Mouse (Mus musculus) retina, postnatal 7 days (tissue): ENCODE data around the gene Itsn1.

Experiments used
- DNase-seq: peaks from one replicate; pipeline ENCODE4 v3.0.0-alpha.2; 2012; ENCODE audit warnings: low read depth, low spot score

The Itsn1 gene

DNA sequence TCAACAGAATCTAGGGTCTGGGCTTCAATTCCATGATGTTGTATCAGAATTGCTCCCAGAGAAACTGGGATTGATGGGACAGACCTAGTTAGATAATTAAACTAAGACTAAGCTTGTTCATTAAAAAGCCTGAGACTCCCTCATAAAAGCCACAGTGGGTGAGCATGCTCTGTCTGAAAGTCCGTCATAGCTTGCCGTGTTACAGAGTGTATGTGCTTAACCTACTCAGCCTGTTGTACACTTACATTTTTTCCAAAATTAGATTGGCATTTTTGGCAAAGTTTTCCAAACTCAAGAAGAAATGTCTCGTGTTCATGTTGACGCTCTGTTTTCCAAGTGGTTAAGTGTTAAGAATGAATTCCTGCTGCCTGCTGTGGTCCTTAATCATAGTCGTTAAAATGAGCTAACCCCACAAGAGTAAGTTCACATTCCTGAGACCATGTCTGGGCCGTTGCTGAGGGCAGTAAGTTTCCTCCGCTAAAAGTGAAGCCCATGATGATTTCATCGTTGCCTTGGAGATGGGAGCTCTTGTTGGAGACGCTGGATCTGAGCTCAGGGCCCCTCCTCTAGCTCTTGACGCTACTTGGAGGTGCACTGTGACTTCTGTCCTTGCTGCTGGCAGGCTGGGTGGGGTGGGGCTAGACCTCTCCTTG lies 117.1 kb downstream of the Itsn1 start:
- DNase-seq: no peak

DNA sequence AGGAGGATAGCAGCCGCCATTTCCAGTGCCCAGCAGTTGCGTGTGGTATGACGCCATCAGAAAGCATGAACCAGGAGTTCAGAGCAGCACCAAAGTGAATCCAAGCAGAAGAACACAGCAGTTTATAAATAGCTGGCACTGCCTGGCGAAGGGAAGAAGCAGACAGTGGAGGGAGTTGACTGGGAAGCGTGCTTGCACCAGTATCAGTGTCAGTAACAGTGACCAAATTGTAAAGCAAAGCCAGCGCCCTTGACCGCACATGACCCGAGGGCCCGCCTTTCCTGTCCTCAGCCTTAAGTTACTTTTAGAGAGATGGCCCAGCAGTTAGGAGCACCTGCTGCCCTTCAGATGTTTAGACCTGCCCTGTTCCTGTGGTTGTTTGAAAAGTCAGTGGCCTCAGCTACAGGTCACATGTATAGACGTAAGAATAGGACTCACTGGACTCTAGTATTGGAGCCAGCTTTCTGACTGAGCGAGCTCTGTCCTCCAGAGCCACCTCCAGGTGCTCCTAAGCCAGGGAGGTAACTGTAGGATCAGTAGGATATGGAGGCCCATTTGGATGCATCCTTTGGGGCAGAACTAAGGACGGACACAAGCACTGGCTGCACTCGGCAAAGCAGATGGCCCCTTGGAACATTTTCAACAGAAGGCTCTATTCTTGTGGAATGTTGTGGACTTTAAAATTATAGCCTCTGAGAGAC lies 118.6 kb downstream of the Itsn1 start:
- DNase-seq: no peak

DNA sequence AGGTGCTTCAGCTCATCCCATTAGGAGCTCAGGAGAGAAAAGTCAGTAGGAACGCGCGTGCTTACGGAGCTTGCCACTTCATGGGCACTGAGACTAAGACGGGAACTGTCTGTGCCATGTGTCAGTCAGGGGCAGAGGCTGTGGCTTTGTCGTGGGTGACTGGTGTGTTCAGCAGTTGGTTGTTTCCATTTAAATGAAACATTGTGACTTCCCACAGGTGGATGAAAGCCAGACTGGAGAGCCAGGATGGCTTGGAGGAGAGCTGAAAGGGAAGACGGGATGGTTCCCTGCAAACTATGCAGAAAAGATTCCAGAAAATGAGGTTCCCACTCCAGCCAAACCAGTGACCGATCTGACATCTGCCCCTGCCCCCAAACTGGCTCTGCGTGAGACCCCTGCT lies 119.4 kb downstream of the Itsn1 start:
- no peak for DNase-seq

DNA sequence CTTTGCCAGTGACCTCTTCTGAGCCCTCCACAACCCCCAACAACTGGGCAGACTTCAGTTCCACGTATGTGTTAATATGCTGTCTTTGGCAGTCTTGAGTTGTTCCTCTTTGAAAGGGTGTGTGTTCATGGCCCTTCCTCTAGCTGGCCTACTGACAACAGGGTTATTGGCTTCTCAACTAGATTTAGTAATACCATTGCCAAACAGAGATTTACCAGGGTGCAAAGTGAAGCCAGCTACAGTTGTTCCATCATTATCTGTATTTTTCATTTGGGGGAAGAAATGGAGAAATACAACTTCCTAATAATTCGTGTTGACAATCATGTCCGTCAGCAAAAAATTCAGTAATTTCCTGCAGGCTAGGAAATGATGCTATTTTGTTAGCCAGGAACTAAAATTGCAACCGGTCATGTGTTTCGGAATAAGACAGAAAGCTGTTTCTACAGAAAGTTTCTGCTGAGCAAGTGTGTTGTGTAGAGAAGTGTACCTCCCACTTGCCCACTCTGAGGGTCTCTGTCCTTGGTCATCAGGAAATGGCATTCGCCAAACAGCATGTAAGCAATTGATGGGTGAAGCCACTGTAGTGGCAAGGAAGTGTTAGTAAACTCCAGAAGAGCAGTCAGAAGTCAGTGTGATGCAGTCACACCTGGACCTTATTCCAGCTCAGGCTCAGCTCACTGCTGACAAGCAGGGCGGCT lies 120.0 kb downstream of the Itsn1 start:
- DNase-seq: no peak

GRCm38 (mm10) chr16:91850175-91850574 lies 121.1 kb downstream of the Itsn1 start:
- no peak for DNase-seq

GRCm38 (mm10) chr16:91851456-91852231 lies 122.6 kb downstream of the Itsn1 start:
- no peak for DNase-seq

DNA sequence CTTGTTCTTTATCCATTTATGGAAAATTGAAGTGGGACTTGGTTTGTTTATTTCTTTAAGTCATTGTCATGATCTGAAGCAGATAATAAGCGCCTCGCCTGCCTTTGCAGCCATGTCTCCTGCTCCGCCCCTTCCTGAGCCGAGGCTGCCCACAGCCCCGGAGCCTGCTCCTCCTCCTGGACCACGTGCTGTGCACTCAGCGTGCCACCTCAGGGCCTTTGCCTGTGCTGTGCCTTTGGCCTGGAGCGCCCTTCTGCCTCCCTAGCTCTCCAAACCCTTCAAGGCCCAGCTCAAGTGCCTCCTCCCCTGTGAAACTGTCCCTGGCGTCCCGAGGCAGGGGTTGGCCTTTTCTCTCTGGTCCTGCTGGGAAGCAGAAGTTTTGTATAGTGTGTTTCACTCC lies 123.7 kb downstream of the Itsn1 start:
- DNase-seq: no peak

- DNase-seq: no peak
These were observed 124.1 kb downstream of the Itsn1 start for GRCm38 (mm10) chr16:91853223-91853622.

- DNase-seq: no peak
These were observed 129.6 kb downstream of the Itsn1 start for GRCm38 (mm10) chr16:91858695-91859094.

DNA sequence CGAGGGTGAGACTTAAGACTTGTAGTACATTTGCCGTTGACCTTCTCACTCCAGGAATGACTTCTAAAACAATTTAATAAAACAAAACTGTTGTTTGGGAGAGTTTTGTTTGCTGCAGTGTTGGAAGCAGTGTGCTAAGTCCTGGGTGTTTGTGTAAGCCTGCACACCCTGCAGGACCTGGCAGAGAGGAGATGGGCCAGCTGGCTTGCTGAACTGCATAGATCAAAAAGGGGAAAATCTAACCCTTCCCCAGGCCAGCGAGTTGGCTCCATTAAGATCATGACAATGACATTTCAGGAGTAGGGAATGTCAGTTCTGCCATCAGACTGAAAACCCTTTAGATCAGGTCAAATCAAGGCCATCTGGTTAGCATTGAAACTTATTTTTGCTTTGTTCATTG lies 130.1 kb downstream of the Itsn1 start:
- DNase-seq: no peak

- no peak for DNase-seq
These were observed 130.9 kb downstream of the Itsn1 start for GRCm38 (mm10) chr16:91859958-91860357.

- no peak for DNase-seq
These were observed 131.5 kb downstream of the Itsn1 start for GRCm38 (mm10) chr16:91860471-91861125.

DNA sequence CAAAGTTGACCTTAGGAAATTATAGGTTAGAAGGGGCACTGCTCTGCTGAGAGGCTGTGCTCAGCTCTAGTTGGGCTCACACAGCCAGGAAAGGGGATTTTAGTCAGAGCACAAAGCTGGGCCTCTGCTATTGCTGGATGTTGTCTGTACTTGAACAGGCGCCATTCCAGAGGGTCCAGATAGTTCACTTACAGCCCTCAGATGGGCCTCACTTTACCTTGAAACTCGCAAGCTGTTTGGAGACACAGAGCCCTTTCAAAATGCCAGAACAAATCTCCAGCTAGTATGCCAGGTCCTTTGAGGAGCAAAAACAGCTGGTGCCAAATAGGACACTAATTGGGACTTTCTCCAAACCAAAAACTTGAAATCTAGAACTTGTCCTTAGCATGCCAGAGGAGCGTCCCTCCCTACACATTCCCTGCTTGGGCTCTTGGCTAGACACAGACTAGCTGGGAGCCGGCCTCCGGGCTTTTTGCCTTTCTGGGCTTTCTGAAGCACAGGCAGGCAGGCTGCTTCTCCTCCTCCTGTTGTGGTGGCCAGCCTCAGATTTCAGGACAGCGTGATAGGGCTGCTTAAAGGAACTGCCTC lies 132.8 kb downstream of the Itsn1 start:
- no peak for DNase-seq

- no peak for DNase-seq
These were observed 133.8 kb downstream of the Itsn1 start for GRCm38 (mm10) chr16:91862836-91863235.

GRCm38 (mm10) chr16:91864646-91865332 lies 135.7 kb downstream of the Itsn1 start:
- no peak for DNase-seq

- peak; percentile 14 for DNase-seq
These were observed 136.6 kb downstream of the Itsn1 start for GRCm38 (mm10) chr16:91865570-91866257.

DNA sequence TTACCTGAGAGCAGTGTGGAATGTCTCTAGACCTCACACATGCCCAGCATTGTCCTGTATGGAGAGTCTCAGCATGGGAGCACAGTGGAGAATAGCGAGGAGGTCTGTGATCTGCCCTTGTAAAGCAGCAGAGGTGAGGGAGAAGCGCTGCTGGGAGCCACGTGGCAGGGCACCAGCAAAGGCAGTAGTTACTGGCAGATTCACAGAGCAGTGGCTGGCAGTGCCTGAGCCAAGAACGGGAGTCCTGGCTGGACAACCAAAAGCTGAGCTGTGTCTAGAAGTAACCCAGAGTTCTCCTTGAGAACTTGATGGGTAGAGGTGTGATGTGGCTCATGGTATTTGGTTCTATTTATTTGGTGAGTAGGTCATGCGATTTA lies 137.2 kb downstream of the Itsn1 start:
- no peak for DNase-seq

GRCm38 (mm10) chr16:91867672-91868071 lies 138.6 kb downstream of the Itsn1 start:
- DNase-seq: no peak

- no peak for DNase-seq
These were observed 140.1 kb downstream of the Itsn1 start for GRCm38 (mm10) chr16:91868943-91869911.
